Mouse (Mus musculus): ENCODE results near the gene Cyb5rl. TPM values are rescaled to one million over a fixed set of nuclear protein-coding genes. Genes with fewer than 3 reads are reported as not detected.

The Cyb5rl gene
- polyA plus RNA-seq, 1 experiment = 11.0 TPM

GRCm38 (mm10) chr4:107079716-107080115 is 12.9 kb downstream of the Cyb5rl start:
- no peak for TF ChIP-seq CTCF (IDR thresholded peaks at IDR 0.05; ENCODE audit: insufficient read depth, low read length)
- no peak for TF ChIP-seq POLR2A (IDR thresholded peaks at IDR 0.05; ENCODE audit: borderline replicate concordance, extremely low read depth, low read depth, low read length)
- no peak for DNase-seq

GRCm38 (mm10) chr4:107082185-107082584 is 15.4 kb downstream of the Cyb5rl start:
- no peak for DNase-seq
- Histone ChIP-seq H3K4me1 (ENCODE audit: control insufficient read depth, insufficient read depth, low read length) (0 out of 2 replicates have a peak, but pooled peaks cover 5% of the 10 kb centered on the region), H3K4me3 (replicated peaks; ENCODE audit: extremely low read depth, low read depth, low read length) (no peak overlapping the region)
- no peak for TF ChIP-seq POLR2A (IDR thresholded peaks at IDR 0.05; ENCODE audit: borderline replicate concordance, extremely low read depth, low read depth, low read length)
- TF ChIP-seq CTCF (IDR thresholded peaks at IDR 0.05; ENCODE audit: insufficient read depth, low read length) = no peak
- 86% methylated on average over 3 of the region's 3 CpGs for WGBS

More at GRCm38 (mm10) chr4:107079716-107080115, 12.9 kb downstream of the Cyb5rl start:
- Histone ChIP-seq H3K4me3 (replicated peaks; ENCODE audit: extremely low read depth, low read depth, low read length) (no peak overlapping the region), H3K4me1 (ENCODE audit: control insufficient read depth, insufficient read depth, low read length) (0 out of 2 replicates have a peak, but pooled peaks cover 5% of the 10 kb centered on the region)

- DNase-seq = no peak
- Histone ChIP-seq H3K4me1 (ENCODE audit: control insufficient read depth, insufficient read depth, low read length) (0 out of 2 replicates have a peak, but pooled peaks cover 5% of the 10 kb centered on the region), H3K4me3 (replicated peaks; ENCODE audit: extremely low read depth, low read depth, low read length) (no peak overlapping the region)
- WGBS = 86% methylated on average over 4 of the region's 4 CpGs
- no peak for TF ChIP-seq CTCF (IDR thresholded peaks at IDR 0.05; ENCODE audit: insufficient read depth, low read length)
- no peak for TF ChIP-seq POLR2A (IDR thresholded peaks at IDR 0.05; ENCODE audit: borderline replicate concordance, extremely low read depth, low read depth, low read length)
These were observed 16.3 kb downstream of the Cyb5rl start for GRCm38 (mm10) chr4:107083126-107083525.

DNA sequence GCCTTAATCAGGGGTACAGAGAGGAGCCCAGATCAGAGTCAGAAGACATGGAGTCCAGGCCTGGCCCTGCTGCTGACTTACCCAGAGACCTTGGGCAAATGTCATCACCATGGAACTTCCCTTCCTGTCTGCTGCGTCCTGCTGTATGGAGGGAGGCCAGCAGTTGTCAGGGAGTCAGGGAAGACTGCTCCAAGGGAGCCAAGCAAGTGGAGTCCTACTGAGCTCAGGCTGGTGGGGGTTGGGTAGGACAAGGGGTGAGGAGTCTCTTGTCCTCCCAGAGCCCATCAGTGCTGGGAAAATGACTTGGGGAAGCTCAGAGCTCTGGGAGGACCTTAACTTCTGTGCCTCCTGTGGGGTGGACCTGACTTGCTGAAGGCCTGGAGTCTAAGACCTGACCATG is 17.6 kb downstream of the Cyb5rl start:
- TF ChIP-seq CTCF (IDR thresholded peaks at IDR 0.05; ENCODE audit: insufficient read depth, low read length) (no peak), POLR2A (IDR thresholded peaks at IDR 0.05; ENCODE audit: borderline replicate concordance, extremely low read depth, low read depth, low read length) (no peak)
- no peak for DNase-seq
- WGBS = 33% methylated on average over 1 of the region's 1 CpGs
- Histone ChIP-seq H3K4me1 (ENCODE audit: control insufficient read depth, insufficient read depth, low read length) (0 out of 2 replicates have a peak, but pooled peaks cover 5% of the 10 kb centered on the region), H3K4me3 (replicated peaks; ENCODE audit: extremely low read depth, low read depth, low read length) (no peak overlapping the region)

DNA sequence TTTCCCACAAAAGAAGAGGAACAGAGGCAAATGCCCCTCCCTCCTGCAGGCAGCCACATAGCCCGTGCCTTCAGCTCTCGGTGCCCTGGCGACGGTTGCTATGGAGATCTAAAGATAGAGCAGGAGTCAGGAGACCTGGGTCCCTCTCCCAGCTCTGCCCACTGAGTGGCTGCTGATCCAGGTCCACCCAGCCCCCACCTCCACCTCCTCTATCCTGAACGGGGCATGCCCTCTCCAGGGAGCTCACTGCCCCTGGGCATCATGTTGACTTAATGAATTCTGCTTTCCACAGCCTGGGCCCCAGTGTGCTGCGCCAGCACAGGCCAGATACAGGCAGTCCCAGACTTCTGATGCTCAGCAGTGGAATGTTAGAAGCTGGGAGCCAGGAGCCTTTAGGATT is 18.1 kb downstream of the Cyb5rl start:
- WGBS = 49% methylated on average over 6 of the region's 6 CpGs
- no peak for TF ChIP-seq CTCF (IDR thresholded peaks at IDR 0.05; ENCODE audit: insufficient read depth, low read length)
- no peak for TF ChIP-seq POLR2A (IDR thresholded peaks at IDR 0.05; ENCODE audit: borderline replicate concordance, extremely low read depth, low read depth, low read length)
- DNase-seq = no peak
- no peak overlapping the region for H3K4me3 ChIP-seq (replicated peaks; ENCODE audit: extremely low read depth, low read depth, low read length)
- 0 out of 2 replicates have a peak, but pooled peaks cover 5% of the 10 kb centered on the region for H3K4me1 ChIP-seq (ENCODE audit: control insufficient read depth, insufficient read depth, low read length)

DNA sequence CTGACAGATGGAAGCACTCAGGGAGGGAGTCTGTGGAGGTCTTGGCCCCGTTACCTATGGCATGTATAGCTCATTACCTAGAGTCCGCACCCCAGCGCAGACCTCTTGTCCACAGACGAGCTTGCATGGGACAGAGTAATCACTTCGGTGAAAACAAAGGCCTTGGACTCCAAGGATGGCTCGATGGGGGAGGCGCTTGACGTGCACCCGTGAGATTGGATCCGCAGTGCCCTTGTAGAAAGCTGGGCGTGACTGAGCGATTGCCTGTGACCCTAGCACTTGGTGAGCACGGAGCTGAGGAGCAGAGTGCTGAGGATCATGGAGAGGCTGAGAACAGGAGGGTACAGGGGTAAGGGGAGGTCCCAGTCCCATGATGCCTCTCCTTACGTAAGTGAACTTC is 24.9 kb downstream of the Cyb5rl start:
- no peaks in the 10 kb centered on the region for H3K4me1 ChIP-seq (ENCODE audit: control insufficient read depth, insufficient read depth, low read length)
- TF ChIP-seq POLR2A (IDR thresholded peaks at IDR 0.05; ENCODE audit: borderline replicate concordance, extremely low read depth, low read depth, low read length) (no peak), CTCF (IDR thresholded peaks at IDR 0.05; ENCODE audit: insufficient read depth, low read length) (no peak)
- H3K4me3 ChIP-seq (replicated peaks; ENCODE audit: extremely low read depth, low read depth, low read length) = no peak overlapping the region
- WGBS = 82% methylated on average over 14 of the region's 14 CpGs
- no peak for DNase-seq

GRCm38 (mm10) chr4:107094484-107095187 is 27.8 kb downstream of the Cyb5rl start:
- 73% methylated on average over 16 of the region's 16 CpGs for WGBS
- DNase-seq = no peak

GRCm38 (mm10) chr4:107096043-107096442 is 29.3 kb downstream of the Cyb5rl start:
- WGBS = 61% methylated on average over 6 of the region's 6 CpGs
- DNase-seq = no peak
- Histone ChIP-seq H3K4me3 (replicated peaks; ENCODE audit: extremely low read depth, low read depth, low read length) (no peak overlapping the region), H3K4me1 (ENCODE audit: control insufficient read depth, insufficient read depth, low read length) (no peaks in the 10 kb centered on the region)
- no peak for TF ChIP-seq POLR2A (IDR thresholded peaks at IDR 0.05; ENCODE audit: borderline replicate concordance, extremely low read depth, low read depth, low read length)
- TF ChIP-seq CTCF (IDR thresholded peaks at IDR 0.05; ENCODE audit: insufficient read depth, low read length) = no peak

More at GRCm38 (mm10) chr4:107094484-107095187, 27.8 kb downstream of the Cyb5rl start:
- Histone ChIP-seq H3K4me3 (replicated peaks; ENCODE audit: extremely low read depth, low read depth, low read length) (no peak overlapping the region), H3K4me1 (ENCODE audit: control insufficient read depth, insufficient read depth, low read length) (no peaks in the 10 kb centered on the region)
- TF ChIP-seq POLR2A (IDR thresholded peaks at IDR 0.05; ENCODE audit: borderline replicate concordance, extremely low read depth, low read depth, low read length) (no peak), CTCF (IDR thresholded peaks at IDR 0.05; ENCODE audit: insufficient read depth, low read length) (no peak)

DNA sequence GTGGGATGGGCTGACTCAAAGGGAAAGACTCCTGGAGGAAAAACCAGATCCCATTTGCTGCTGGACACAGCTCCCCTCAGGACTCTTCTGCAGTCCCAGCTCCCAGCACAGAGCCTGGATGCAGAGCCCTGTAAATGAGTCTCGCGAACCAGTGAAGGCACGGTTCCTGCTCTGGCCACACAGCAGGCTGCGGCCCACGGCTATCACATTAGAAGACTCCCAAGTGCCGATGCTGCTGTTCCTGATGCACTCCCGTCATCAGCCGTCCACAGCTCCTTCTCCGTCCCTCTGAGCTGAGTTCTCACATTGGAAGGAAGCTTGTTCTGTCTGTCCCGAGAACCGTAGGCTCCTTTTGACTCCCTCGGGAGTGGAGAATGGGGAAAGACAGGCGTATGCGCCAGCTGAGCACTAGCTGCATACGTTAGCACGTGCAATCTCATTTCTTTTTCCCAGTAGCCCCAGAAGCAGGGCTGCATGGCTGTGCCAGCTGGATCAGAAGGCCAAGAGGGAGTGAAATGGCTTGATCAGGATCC is 30.1 kb downstream of the Cyb5rl start, which contains the start of gene Cdcp2:
Cdcp2 (plus strand) TSS at position 51 of the 533 bp plus-strand sequence.
- WGBS = 80% methylated on average over 16 of the region's 16 CpGs
- Histone ChIP-seq H3K4me3 (replicated peaks; ENCODE audit: extremely low read depth, low read depth, low read length) (no peak within 1 kb of the TSS), H3K4me1 (ENCODE audit: control insufficient read depth, insufficient read depth, low read length) (no peaks in the 10 kb centered on the region)
- DNase-seq = no peak
- TF ChIP-seq POLR2A (IDR thresholded peaks at IDR 0.05; ENCODE audit: borderline replicate concordance, extremely low read depth, low read depth, low read length) (no peak), CTCF (IDR thresholded peaks at IDR 0.05; ENCODE audit: insufficient read depth, low read length) (no peak)

DNA sequence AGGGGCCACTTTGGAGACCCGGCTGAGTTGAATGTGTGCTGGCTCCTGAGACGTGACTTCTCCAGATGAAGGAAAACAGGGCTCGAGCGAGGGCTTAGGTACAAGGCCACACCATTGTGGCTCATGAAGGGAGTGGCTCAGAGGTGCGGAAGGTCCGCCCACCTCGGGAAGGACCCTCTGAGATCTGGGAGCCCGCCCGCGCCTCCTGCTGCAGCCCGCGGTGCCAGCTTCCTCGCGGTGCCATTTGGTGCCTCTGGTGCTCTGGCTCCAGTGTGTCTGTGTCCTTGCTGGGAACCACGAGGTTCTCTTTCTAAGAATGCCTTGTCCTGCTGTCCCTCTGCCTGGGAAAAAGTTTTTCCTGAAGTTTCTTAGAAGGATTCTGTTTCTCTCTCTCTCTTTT is 31.1 kb downstream of the Cyb5rl start:
- no peak overlapping the region for H3K4me3 ChIP-seq (replicated peaks; ENCODE audit: extremely low read depth, low read depth, low read length)
- TF ChIP-seq CTCF (IDR thresholded peaks at IDR 0.05; ENCODE audit: insufficient read depth, low read length) (no peak), POLR2A (IDR thresholded peaks at IDR 0.05; ENCODE audit: borderline replicate concordance, extremely low read depth, low read depth, low read length) (no peak)
- no peaks in the 10 kb centered on the region for H3K4me1 ChIP-seq (ENCODE audit: control insufficient read depth, insufficient read depth, low read length)
- 54% methylated on average over 15 of the region's 15 CpGs for WGBS
- DNase-seq = no peak

Measured in lung, adult 2 months (tissue).